Mouse (Mus musculus): ENCODE results near the gene Nupl1. TPM values are rescaled to one million over a fixed set of nuclear protein-coding genes. Genes with fewer than 3 reads are reported as not detected.

Gene Nupl1
- polyA plus RNA-seq, 1 experiment from 2014 or later = not detected

GRCm38 (mm10) chr14:60176469-60176890 is 74.8 kb downstream of the Nupl1 start:
- Histone ChIP-seq H3K36me3 (peaks cover 7% of the 10 kb centered on the region; the same call in 1 of the 2 replicates), H3K27ac (peak overlapping the region; percentile 94), H3K9me3 (no peaks in the 10 kb centered on the region), H3K4me3 (peak overlapping the region; percentile 91), H3K27me3 (ENCODE audit: insufficient read depth, poor library complexity, severe bottlenecking) (peaks cover 20% of the 10 kb centered on the region), H3K4me1 (peaks cover 54% of the 10 kb centered on the region)
- no peak for DNase-seq (ENCODE audit: low spot score)
- 21% methylated on average over 9 of the region's 9 CpGs for WGBS

GRCm38 (mm10) chr14:60172286-60173055 is 78.8 kb downstream of the Nupl1 start:
- WGBS = 36% methylated on average over 12 of the region's 12 CpGs
- Histone ChIP-seq H3K36me3 (no peaks in the 10 kb centered on the region), H3K9me3 (no peaks in the 10 kb centered on the region), H3K27ac (peak overlapping the region; percentile 87), H3K4me3 (no peak overlapping the region), H3K27me3 (ENCODE audit: insufficient read depth, poor library complexity, severe bottlenecking) (peaks cover 20% of the 10 kb centered on the region), H3K4me1 (peaks cover 46% of the 10 kb centered on the region)
- peak; percentile 84 for DNase-seq (ENCODE audit: low spot score)

GRCm38 (mm10) chr14:60170845-60171610 is 80.2 kb downstream of the Nupl1 start:
- no peak for DNase-seq (ENCODE audit: low spot score)
- Histone ChIP-seq H3K27me3 (ENCODE audit: insufficient read depth, poor library complexity, severe bottlenecking) (peaks cover 14% of the 10 kb centered on the region), H3K4me3 (no peak overlapping the region), H3K27ac (peak overlapping the region; percentile 87; the same call in 1 of the 2 replicates), H3K4me1 (peaks cover 38% of the 10 kb centered on the region), H3K36me3 (no peaks in the 10 kb centered on the region), H3K9me3 (no peaks in the 10 kb centered on the region)
- WGBS = 79% methylated on average over 16 of the region's 16 CpGs

GRCm38 (mm10) chr14:60163367-60163766 is 87.9 kb downstream of the Nupl1 start:
- Histone ChIP-seq H3K27me3 (ENCODE audit: insufficient read depth, poor library complexity, severe bottlenecking) (no peaks in the 10 kb centered on the region), H3K27ac (no peak overlapping the region), H3K4me3 (no peak overlapping the region), H3K36me3 (no peaks in the 10 kb centered on the region), H3K9me3 (no peaks in the 10 kb centered on the region), H3K4me1 (peaks cover 9% of the 10 kb centered on the region)
- no peak for DNase-seq (ENCODE audit: low spot score)
- WGBS = 83% methylated on average over 3 of the region's 3 CpGs

GRCm38 (mm10) chr14:60152373-60152772 is 98.9 kb downstream of the Nupl1 start:
- Histone ChIP-seq H3K4me1 (peaks cover 10% of the 10 kb centered on the region; the same call in 1 of the 2 replicates), H3K27me3 (ENCODE audit: insufficient read depth, poor library complexity, severe bottlenecking) (no peaks in the 10 kb centered on the region), H3K27ac (no peak overlapping the region), H3K9me3 (no peaks in the 10 kb centered on the region), H3K4me3 (no peak overlapping the region), H3K36me3 (no peaks in the 10 kb centered on the region)
- WGBS = 79% methylated on average over 11 of the region's 11 CpGs
- no peak for DNase-seq (ENCODE audit: low spot score)

- no peaks in the 10 kb centered on the region for H3K9me3 ChIP-seq
- DNase-seq (ENCODE audit: low spot score) = no peak
- 34% methylated on average over 3 of the region's 3 CpGs for WGBS
- H3K27ac ChIP-seq = no peak overlapping the region
- H3K36me3 ChIP-seq = no peaks in the 10 kb centered on the region
- H3K4me1 ChIP-seq = peaks cover 21% of the 10 kb centered on the region
- no peaks in the 10 kb centered on the region for H3K27me3 ChIP-seq (ENCODE audit: insufficient read depth, poor library complexity, severe bottlenecking)
- H3K4me3 ChIP-seq = no peak overlapping the region
Observed at GRCm38 (mm10) chr14:60148893-60149292, 102.3 kb downstream of the Nupl1 start.

- Histone ChIP-seq H3K27ac (no peak overlapping the region), H3K27me3 (ENCODE audit: insufficient read depth, poor library complexity, severe bottlenecking) (no peaks in the 10 kb centered on the region), H3K4me1 (peaks cover 22% of the 10 kb centered on the region), H3K36me3 (no peaks in the 10 kb centered on the region), H3K9me3 (no peaks in the 10 kb centered on the region), H3K4me3 (no peak overlapping the region)
- 75% methylated on average over 10 of the region's 10 CpGs for WGBS
- DNase-seq (ENCODE audit: low spot score) = no peak
Observed at GRCm38 (mm10) chr14:60143234-60143633, 108.0 kb downstream of the Nupl1 start.

- H3K9me3 ChIP-seq = no peaks in the 10 kb centered on the region
- no peaks in the 10 kb centered on the region for H3K27me3 ChIP-seq (ENCODE audit: insufficient read depth, poor library complexity, severe bottlenecking)
- H3K4me3 ChIP-seq = no peak overlapping the region
- H3K27ac ChIP-seq = no peak overlapping the region
- DNase-seq (ENCODE audit: low spot score) = no peak
- WGBS = 92% methylated on average over 4 of the region's 4 CpGs
- peaks cover 6% of the 10 kb centered on the region; the same call in 1 of the 2 replicates for H3K4me1 ChIP-seq
- no peaks in the 10 kb centered on the region for H3K36me3 ChIP-seq
Observed at GRCm38 (mm10) chr14:60138339-60138738, 112.9 kb downstream of the Nupl1 start.

GRCm38 (mm10) chr14:60137812-60138211 is 113.4 kb downstream of the Nupl1 start:
- H3K4me3 ChIP-seq = no peak overlapping the region
- no peaks in the 10 kb centered on the region for H3K9me3 ChIP-seq
- 76% methylated on average over 6 of the region's 6 CpGs for WGBS
- DNase-seq (ENCODE audit: low spot score) = no peak
- no peak overlapping the region for H3K27ac ChIP-seq
- H3K4me1 ChIP-seq = peaks cover 6% of the 10 kb centered on the region; the same call in 1 of the 2 replicates
- H3K27me3 ChIP-seq (ENCODE audit: insufficient read depth, poor library complexity, severe bottlenecking) = no peaks in the 10 kb centered on the region
- no peaks in the 10 kb centered on the region for H3K36me3 ChIP-seq

- Histone ChIP-seq H3K9me3 (no peaks in the 10 kb centered on the region), H3K27me3 (ENCODE audit: insufficient read depth, poor library complexity, severe bottlenecking) (no peaks in the 10 kb centered on the region), H3K4me3 (no peak overlapping the region), H3K36me3 (no peaks in the 10 kb centered on the region), H3K4me1 (peaks cover 13% of the 10 kb centered on the region), H3K27ac (no peak overlapping the region)
- no peak for DNase-seq (ENCODE audit: low spot score)
- 80% methylated on average over 4 of the region's 4 CpGs for WGBS
Observed at GRCm38 (mm10) chr14:60135801-60136200, 115.4 kb downstream of the Nupl1 start.

- no peaks in the 10 kb centered on the region for H3K9me3 ChIP-seq
- no peaks in the 10 kb centered on the region for H3K27me3 ChIP-seq (ENCODE audit: insufficient read depth, poor library complexity, severe bottlenecking)
- no peak overlapping the region for H3K27ac ChIP-seq
- peaks cover 23% of the 10 kb centered on the region for H3K4me1 ChIP-seq
- DNase-seq (ENCODE audit: low spot score) = no peak
- 91% methylated on average over 9 of the region's 9 CpGs for WGBS
- no peak overlapping the region for H3K4me3 ChIP-seq
- no peaks in the 10 kb centered on the region for H3K36me3 ChIP-seq
Observed at GRCm38 (mm10) chr14:60134720-60135119, 116.5 kb downstream of the Nupl1 start.
